Mouse (Mus musculus) inflammation-experienced regulatory T-cells, adult 6 months (primary cell): ENCODE data around the gene Ppp2r5c. TPM values are rescaled to one million over a fixed set of nuclear protein-coding genes. Genes with fewer than 3 reads are reported as not detected.

ENCODE experiments used
- ATAC-seq: one replicate; pipeline ENCODE4 v1.8.0; 2017
- polyA plus RNA-seq, 3 experiments: library from polyadenylated mRNA; unstranded; fragments of 100-300 nt; shearing (Covaris generic); gene quantifications; one replicate each; pipeline ENCODE4 v1.2.1; 2017

Gene Ppp2r5c
- polyA plus RNA-seq, 3 experiments from 2014 or later, result 506 to 623 (median 523) TPM

GRCm38 (mm10) chr12:110489946-110490701 is 43.2 kb downstream of the Ppp2r5c start:
- ATAC-seq, result no peak

DNA sequence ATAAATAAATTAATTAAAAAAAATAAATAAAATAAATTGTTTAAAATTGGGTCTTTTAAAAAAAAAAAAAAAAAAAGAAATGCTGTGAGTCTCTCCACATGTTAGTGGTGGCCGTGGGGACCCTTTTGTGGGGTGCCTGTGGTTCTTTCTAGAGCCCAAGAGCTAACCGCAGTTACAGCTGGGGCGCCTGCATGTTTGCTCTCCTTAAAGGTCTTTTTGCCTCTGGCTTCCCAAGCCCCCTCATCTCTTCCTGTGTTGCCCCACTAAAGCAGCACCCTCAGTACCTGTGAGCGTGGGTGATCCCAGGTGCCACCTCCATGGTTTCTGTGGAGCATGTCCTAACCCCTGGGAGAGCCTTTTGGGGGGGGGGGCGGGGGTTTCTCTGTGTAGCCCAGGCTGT is 45.5 kb downstream of the Ppp2r5c start:
- ATAC-seq, result no peak

- ATAC-seq, result no peak
Observed at GRCm38 (mm10) chr12:110493597-110494369, 46.9 kb downstream of the Ppp2r5c start.

- ATAC-seq, result peak; percentile 46
Observed at GRCm38 (mm10) chr12:110494846-110495245, 47.9 kb downstream of the Ppp2r5c start.

GRCm38 (mm10) chr12:110495260-110495659 is 48.3 kb downstream of the Ppp2r5c start:
- no peak for ATAC-seq

DNA sequence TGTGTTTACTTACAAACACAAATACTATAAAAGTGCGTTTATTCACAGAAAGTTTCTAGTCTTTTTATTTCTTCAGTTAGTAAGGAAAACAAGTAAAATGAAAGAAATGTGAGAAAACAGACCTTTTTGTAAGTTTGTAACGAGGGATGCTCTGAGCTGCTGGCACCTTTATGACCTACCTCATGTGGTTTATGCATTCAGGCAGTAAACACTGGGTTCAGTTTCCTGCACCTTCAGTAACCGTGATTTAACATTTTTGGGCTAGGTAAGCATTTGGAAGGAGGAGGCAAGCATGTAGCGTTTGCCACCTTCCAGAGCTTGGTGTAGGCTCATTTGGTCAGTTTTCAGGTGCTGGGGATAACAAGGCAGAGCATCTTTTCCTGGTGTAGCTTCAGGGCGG is 49.1 kb downstream of the Ppp2r5c start:
- ATAC-seq, result no peak

DNA sequence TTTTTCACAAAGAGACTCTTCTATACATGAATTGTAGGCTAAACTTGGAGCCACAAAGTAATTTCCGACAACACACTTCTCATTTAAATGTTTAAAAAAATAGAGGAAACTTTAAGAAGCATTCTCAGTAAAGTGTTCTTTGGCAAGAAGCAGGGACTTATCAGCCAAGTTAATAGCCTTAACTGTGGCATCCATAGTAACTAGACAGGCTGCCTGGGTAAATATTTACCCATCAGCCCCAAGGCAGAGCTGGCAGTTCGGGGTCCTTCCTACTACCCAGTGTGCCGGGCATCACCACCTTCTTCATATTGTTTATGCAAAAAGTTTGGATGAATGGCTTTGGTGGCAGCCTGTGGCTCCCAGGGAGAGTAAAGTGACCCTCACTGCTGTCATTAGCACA is 50.1 kb downstream of the Ppp2r5c start:
- ATAC-seq, result no peak

GRCm38 (mm10) chr12:110497485-110497884 is 50.6 kb downstream of the Ppp2r5c start:
- no peak for ATAC-seq

GRCm38 (mm10) chr12:110498283-110499224 is 51.6 kb downstream of the Ppp2r5c start:
- peak; percentile 33 for ATAC-seq

DNA sequence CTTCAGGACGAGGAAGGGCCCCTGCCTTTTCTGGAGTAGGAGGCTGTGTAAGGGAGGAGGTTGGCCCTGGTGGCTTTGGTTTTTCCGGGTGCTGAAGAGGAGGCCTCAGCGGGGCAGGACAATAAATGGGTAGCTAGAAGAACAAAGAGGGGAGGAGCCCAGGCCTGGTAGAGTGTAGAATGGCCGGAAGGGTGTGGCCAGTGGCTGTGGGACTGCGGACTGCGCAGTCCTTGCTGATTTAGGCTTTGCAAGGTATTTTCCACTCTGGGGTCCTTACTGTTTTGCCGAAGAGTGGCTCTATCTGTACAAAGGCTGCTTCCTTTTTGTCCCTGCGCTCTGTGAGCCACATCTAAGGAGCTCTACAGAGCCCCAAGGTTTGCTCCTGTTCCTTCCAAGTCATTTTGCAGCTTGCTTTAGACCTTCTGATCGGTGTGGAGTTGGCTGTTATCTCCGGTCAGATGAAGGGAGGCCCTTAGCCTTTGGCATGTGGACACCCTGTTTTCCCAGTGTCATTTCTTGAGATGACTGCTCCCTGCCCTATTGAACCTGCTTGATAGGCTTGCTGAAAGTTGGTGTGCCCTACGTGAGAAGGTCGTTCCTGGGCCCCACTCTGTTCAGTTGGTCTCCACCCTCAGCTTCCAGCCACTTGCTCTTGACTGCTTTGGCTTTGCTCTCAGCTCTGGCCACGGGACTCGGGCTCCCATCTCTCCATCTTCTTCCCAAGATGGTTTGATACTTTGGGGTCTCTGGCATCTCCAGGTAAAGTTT is 52.5 kb downstream of the Ppp2r5c start:
- peak; percentile 10 for ATAC-seq

GRCm38 (mm10) chr12:110500095-110500494 is 53.2 kb downstream of the Ppp2r5c start:
- no peak for ATAC-seq

GRCm38 (mm10) chr12:110503406-110504144 is 56.7 kb downstream of the Ppp2r5c start:
- ATAC-seq, result peak; percentile 75

DNA sequence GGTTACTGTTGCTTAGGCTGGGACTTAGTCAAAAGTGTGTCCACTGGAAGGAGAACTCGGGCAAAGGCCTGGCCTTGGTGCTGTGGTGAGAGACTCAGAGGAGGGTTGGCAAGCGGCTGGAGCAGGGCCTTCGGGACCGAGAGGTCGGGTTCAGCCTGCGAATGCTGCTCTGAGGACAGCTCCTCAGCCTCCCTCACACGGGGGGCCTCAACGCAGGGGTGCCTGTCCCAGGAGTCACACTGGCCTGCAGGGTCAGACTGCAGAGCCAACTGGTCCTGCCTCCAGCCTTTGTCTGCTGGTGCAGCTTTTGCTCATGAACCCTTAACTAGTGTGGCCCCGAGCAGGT is 57.2 kb downstream of the Ppp2r5c start:
- no peak for ATAC-seq

- ATAC-seq, result peak; percentile 67
Observed at GRCm38 (mm10) chr12:110504793-110505192, 57.9 kb downstream of the Ppp2r5c start.

GRCm38 (mm10) chr12:110506046-110506445 is 59.1 kb downstream of the Ppp2r5c start:
- ATAC-seq, result peak; percentile 6

DNA sequence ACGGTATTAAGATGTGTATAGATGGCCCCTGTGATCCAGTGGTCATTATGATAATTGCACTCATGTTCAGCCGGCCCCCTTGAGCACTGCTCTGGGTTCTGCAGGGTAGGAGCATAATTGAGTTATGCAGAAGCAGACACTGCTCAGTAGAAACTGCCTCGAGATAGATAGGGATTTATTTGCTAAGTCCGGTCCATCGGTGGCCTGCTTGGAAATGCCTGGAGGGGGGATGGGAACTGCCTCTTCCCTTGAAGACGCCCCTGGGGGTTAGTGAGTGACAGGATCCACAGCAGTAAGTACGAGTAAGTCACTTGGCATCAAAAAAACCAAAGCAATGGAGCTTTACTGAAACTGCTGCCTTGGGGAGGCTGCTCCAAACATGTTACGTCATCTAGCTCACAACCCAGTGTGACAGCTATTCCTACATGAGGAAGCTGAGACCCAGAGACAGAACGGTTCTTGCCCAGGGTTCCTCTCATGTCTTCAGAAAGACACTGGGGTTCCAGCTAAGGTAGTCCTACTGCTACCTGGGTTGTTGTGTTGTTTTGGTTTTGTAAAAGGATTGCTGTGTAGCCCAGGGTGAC is 60.9 kb downstream of the Ppp2r5c start:
- ATAC-seq, result no peak

- no peak for ATAC-seq
Observed at GRCm38 (mm10) chr12:110508680-110509079, 61.8 kb downstream of the Ppp2r5c start.

DNA sequence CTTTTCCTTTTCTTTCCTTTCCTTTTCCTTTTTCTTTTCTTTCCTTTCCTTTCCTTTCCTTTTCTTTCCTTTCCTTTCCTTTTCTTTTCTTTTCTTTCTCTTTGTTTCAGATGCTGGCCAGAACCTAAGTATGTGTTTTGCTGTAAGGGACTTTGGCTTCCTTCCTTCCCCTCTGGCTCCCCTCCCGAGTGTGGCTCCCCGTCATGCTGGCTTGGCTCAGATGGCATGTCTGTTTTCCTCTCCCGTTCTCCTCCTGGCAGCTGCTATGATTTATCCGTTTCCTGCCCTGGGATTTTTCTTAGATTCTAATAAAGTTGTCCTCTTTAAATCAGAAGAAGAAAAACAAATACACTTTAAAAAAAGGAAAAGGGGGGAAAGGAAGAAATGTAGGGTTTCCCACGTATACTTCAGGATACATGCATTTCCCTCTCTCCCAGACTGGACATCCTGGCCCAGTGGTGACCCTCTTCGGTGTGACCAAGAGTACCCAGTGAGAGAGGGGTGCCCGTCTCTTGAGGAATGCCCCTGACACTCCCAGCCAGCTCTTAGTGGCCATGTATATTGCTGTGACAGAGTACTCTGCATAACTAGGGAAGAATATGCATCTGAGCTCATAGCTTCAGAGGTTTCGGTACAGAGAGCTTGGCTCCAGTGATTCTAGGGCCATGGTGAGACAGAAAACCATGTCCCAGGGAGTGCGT is 63.4 kb downstream of the Ppp2r5c start:
- no peak for ATAC-seq

GRCm38 (mm10) chr12:110511201-110511600 is 64.3 kb downstream of the Ppp2r5c start:
- no peak for ATAC-seq

DNA sequence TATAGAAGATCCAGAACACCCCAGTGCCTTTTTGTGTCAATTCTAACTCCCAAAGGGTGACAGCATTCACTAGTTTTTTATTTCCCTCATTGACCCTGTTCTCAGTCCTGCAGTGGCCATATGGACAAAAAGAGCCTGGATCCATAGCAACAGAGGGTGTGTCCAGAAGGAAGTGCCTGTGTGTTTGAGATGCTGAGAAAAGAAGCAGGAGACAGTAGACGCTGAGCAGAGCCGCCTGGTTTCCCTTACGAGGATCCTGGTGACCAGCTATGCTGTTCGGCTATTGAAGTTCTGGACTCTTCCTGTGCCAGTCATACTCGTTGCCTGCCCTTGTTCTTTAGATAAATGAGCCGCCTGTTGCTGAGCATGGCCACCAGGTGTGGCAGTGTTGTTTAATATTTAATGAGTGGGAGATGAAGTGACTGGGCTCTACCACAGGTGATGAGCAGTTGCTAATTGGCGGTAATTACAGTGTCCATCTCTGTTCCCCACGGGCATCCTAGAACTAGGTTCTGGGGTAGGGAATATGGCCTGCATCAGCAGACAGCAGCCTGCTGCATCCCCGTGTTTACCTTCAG is 65.0 kb downstream of the Ppp2r5c start:
- no peak for ATAC-seq
